Mouse (Mus musculus): ENCODE data around the gene 9430007A20Rik.
"Not testable (repeated sequence)": the region's sequence is repeated elsewhere in the genome, so short reads cannot be mapped to it uniquely, and the experiment has no call there.

Gene 9430007A20Rik

DNA sequence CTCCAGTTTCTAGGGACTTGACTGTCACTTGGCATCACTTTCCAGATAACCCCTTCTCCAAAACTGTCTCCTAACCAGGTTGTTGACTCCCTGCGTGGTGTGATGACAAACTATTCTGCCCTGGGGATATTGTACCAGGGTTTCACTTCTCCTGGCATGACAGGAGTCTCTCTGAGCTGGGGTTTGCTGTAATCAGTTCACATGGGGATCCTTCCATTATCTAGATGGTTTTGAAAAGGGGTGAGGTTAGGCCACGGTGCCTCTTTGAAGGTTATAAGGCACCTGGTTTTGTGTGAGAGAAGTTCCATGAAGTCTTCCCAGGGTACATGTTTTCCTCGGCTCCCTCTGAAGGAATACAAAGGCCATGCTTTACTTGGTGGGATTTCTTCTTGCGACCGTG is at the start of gene 9430007A20Rik:
TSS of gene 9430007A20Rik (plus strand) at position 301 of the 400 bp plus-strand sequence.
- DNase-seq (ENCODE audit: low spot score in 2 of 2) = no peak

DNA sequence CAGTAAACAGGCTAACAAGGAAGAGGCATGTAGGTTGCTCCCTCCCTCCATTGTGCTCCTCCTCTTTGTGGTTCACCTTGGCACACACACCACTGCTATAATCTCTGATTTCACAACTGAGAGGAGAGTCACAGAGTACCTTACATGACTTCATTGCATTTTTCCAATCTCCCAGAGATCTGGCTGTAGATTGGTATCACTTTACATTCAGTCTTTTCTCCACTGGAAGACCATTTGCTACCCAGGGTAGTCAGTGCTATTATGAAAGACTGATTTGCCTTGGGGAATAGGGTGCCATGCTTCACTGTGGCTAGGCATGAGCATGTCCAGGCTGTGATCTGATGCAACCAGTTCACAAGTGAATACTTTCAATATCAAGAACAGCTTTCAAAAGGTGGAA is 26.3 kb upstream of the 9430007A20Rik start:
- no peak for DNase-seq (ENCODE audit: low spot score in 2 of 2)

DNA sequence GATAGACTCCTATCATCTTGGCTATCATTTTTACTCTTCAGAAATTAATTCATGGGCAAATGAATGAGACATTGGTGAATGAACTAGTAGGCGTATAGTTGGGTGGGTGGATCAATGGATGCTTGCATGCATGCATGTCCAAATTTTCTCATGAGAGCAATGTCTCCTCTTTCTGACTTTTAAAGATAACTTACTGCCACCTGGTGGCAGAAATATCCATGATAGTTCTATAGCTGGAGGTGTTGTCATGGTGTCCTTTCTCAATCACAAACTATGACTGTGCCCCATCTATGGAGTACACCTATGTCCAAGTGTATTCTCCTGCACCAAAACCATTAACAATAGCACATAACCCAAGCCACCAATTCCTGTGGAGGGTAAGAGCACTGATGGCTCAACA is 13.1 kb upstream of the 9430007A20Rik start:
- DNase-seq (ENCODE audit: low spot score in 2 of 2) = peak in 1 of 2 experiments; percentile 1

DNA sequence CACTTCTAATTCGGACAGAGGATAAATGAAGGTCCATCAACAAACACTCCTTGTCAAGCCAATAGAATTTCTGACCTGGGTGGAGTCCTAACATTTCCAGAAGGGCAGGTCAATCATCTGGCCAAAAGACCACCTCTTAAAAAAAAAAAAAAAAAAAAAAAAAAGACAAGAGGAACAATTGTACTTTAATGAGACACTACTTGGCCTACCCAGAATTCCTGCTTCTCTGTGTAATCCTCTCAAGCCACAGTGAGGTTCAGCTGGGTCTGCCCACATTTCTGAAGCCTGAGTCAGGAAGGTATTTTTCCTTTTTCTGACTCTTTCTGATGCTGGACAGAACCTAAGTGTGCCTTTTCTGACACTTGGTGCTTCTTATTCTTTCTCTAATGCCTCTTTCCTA is 25.1 kb downstream of the 9430007A20Rik start:
- DNase-seq (ENCODE audit: low spot score in 2 of 2) = no peak

DNA sequence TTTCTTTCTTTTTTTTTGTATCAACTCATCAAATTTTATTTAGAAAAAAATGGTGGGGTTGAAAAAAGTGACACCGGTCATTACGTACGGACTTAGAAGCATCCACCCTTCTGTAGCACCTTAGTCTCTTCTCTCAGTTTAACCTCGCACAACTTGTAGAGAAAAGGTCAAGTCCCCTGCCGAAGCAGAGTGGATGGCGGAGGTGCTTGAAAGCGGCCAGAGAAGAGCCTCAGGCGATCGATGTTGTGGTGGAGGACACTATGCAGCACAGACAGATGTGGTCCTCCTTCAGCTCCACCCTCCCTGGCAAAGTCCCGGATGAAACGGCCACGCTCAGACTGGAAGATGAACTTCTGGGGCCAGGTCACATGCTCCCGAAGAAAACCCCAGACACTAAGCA is 25.7 kb downstream of the 9430007A20Rik start:
- DNase-seq (ENCODE audit: low spot score in 2 of 2) = not testable (repeated sequence)

DNA sequence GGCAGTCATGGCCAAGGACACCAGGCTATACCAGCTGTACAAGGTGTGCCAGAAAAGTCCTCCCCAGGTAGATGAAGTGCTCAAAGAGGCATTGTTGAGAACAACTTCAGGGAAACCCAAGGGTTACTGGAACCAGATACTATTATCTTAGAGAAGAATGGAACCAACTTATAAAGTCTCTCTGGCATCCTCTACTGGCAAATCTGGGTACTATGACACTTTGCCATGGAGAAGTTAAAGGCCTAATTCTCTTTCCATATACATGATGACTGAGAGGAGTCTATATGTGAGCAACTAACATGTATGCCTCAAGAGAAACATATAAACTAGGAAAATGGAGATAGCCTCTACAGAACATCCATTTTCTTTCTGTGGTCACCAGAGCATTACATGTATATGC is 31.5 kb downstream of the 9430007A20Rik start:
- no peak for DNase-seq (ENCODE audit: low spot score in 2 of 2)

DNA sequence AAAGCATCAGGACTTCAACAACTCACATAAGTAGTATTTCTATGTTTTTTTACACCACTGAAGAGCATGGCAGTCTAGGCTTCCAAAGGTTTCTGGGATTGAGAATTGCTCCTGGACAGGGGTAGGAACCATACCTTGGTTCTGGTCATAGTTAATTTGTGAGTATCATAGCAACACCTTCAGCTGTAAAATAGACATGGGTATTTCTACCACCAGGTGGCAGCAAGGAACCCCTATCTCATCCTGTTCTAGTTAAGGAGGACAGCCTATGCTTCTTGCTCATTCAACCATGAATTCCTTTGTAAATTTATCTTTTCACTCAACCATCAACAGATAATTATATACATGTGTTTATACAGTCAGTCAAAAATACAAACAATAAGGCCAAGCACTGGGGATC is 40.2 kb downstream of the 9430007A20Rik start:
- DNase-seq (ENCODE audit: low spot score in 2 of 2) = peak in 1 of 2 experiments; percentile 7

DNA sequence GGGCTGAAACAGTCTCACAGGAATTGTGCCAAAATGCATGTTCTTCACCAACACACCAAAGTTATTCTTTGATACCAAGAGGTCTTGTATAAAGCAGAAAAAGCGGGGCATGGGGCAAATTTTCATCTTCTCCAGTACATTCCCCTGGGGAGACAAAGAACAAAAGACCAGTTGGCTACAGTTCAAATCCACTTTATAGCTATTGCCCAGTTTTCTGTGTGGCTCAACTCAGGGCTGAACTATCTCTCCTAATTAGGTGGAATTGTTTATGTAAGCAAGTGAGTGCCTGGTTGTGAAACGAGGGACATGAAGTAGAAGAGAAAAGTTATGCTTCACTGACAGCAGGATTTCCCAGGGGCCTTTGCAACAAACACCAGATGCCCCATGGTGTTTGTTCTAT is 41.6 kb downstream of the 9430007A20Rik start:
- DNase-seq (ENCODE audit: low spot score in 2 of 2) = no peak

DNA sequence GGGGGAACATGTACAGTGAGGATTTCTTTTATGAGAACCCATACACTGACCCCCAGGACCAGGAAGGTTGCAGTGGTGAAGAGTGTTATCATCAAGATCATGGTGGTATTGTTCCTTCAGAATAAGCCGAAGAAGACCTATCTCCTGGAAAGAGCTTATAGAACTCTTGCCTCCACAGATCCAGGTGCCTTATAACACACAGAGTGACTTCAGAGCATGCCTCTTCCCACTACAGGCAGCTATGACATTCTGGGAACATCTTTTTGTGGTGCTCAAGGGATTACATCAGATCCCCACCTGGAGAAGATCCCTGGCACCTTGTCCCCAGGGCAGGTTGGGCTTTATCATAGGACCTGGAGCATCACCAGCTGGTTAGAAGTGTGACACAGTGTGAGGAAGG is 45.4 kb downstream of the 9430007A20Rik start, which contains the start of gene Gm13124:
TSS of gene Gm13124 (minus strand) at position 101 of the 400 bp plus-strand sequence.
- no peak for DNase-seq (ENCODE audit: low spot score in 2 of 2)

DNA sequence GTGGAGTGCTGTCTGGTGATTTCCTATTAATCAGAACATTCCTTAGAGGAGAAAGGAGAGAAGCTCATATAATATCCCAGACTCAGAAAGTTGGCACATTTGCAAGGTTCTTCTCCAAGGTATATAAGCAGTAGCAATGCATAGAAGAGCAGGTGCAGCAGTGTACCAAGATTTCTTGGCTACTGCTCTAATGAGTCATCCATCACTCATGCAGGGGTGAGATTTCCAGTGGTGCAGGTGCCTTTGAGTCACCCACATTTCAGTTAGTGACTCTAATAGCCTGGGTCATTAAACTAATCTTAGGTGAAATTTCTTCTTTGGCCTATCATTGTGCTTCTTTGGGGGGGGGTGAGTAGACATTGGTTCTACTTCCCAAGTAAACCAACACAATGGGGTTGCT is 48.1 kb downstream of the 9430007A20Rik start:
- no peak for DNase-seq (ENCODE audit: low spot score in 2 of 2)

Data from urinary bladder, adult 18-20 months (tissue).